Mouse (Mus musculus) embryonic facial prominence, embryonic 14.5 days (tissue): ENCODE measurements at regions not wholly inside any gene's neighbourhood (a gene's known extent, or its start where the extent isn't known, plus 50 kb on each side); places are given as distances from the start of the nearest gene placed in this dataset.

Source experiments
- ATAC-seq: fragments of 200-750 bp; cut with Nextera tagmentation; 2 replicates; pipeline ENCODE4 v1.8.0; 2017; ENCODE audit warnings: low read depth, moderate number of reproducible peaks, moderate TSS enrichment
- DNase-seq: peaks from one replicate; pipeline ENCODE4 v3.0.0-alpha.2; 2015; ENCODE audit warnings: low spot score
- H3K27ac ChIP-seq: fragments of 300-500 bp; sonication (generic); replicated peaks from 2 replicates; pipeline ENCODE4 v1.5.1; 2014; ENCODE audit warnings: low read depth, mild to moderate bottlenecking, low read length, moderate library complexity
- H3K27me3 ChIP-seq: fragments of 300-500 bp; sonication (generic); replicated peaks from 2 replicates; pipeline ENCODE4 v1.6.1; 2014; ENCODE audit warnings: low read length; ENCODE audit not compliant: control insufficient read depth, insufficient read depth
- H3K36me3 ChIP-seq: fragments of 300-500 bp; sonication (generic); 2 replicates; pipeline ENCODE4 v1.6.1; 2014; ENCODE audit warnings: low read length, mixed read lengths; ENCODE audit not compliant: control insufficient read depth, insufficient read depth
- H3K4me1 ChIP-seq: fragments of 300-500 bp; sonication (generic); 2 replicates; pipeline ENCODE4 v1.6.1; 2014; ENCODE audit warnings: antibody characterized with exemption, low read length; ENCODE audit not compliant: control insufficient read depth, insufficient read depth
- H3K4me2 ChIP-seq: fragments of 300-500 bp; sonication (generic); 2 replicates; pipeline ENCODE4 v1.6.1; 2014; ENCODE audit warnings: low read depth, mild to moderate bottlenecking, low read length, moderate library complexity, mixed read lengths
- H3K4me3 ChIP-seq: fragments of 300-500 bp; sonication (generic); 2 replicates; pipeline ENCODE4 v1.5.1; 2014; ENCODE audit warnings: low read depth, mild to moderate bottlenecking, low read length
- H3K9ac ChIP-seq: fragments of 300-500 bp; sonication (generic); 2 replicates; pipeline ENCODE4 v1.6.1; 2014; ENCODE audit warnings: low read depth, mild to moderate bottlenecking, low read length, moderate library complexity, mixed read lengths
- H3K9me3 ChIP-seq: fragments of 300-500 bp; sonication (generic); 2 replicates; pipeline ENCODE4 v1.6.1; 2016; ENCODE audit warnings: low read length; ENCODE audit not compliant: control insufficient read depth
- WGBS: fragments of 180-500 bp; shearing (Covaris S2); extraction: QIAGEN DNeasy Blood & Tissue Kit; methylation state at CpG from one replicate; pipeline ENCODE4 v1.1.7; 2014; 5-methylcytosine and 5-hydroxymethylcytosine counted together

DNA sequence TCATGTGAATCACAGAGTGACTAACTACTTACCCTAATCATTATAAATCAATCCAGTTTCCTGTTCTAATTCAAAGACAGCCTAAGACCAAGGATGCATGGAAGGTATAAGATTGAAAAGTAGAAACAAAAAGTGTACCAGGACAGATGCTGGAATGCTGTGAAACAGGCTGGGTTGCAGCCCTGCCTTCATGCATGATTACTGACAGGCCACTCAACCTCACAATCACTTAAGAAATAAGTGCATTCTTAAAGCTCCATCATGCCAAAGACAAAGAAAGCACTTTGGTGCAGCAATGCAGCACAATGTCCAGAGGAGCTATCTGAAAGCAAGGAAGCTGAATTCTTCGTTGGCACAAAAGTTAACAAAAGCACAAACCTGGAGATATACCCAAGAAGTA is 2810.4 kb downstream of the 9330182O14Rik start:
- H3K27me3 ChIP-seq, result no peaks in the 10 kb centered on the region
- no peak for ATAC-seq

GRCm38 (mm10) chr15:42955167-42955566 is 2821.0 kb downstream of the 9330182O14Rik start:
- peak; percentile 24 for DNase-seq
- ATAC-seq, result no peak
- H3K36me3 ChIP-seq, result no peaks in the 10 kb centered on the region
- H3K9ac ChIP-seq, result no peak overlapping the region
- H3K4me1 ChIP-seq, result no peaks in the 10 kb centered on the region
- H3K27me3 ChIP-seq, result no peaks in the 10 kb centered on the region
- no peak overlapping the region for H3K4me3 ChIP-seq
- 55% methylated on average over 4 of the region's 4 CpGs for WGBS
- H3K9me3 ChIP-seq, result no peaks in the 10 kb centered on the region
- H3K4me2 ChIP-seq, result no peak overlapping the region
- H3K27ac ChIP-seq, result no peak overlapping the region

More for the DNA sequence above, 2810.4 kb downstream of the 9330182O14Rik start:
- no peak overlapping the region for H3K4me3 ChIP-seq
- H3K4me2 ChIP-seq, result no peak overlapping the region
- no peaks in the 10 kb centered on the region for H3K36me3 ChIP-seq
- H3K27ac ChIP-seq, result no peak overlapping the region
- H3K9me3 ChIP-seq, result no peaks in the 10 kb centered on the region
- DNase-seq, result no peak
- no peak overlapping the region for H3K9ac ChIP-seq
- no peaks in the 10 kb centered on the region for H3K4me1 ChIP-seq
- 59% methylated on average over 1 of the region's 1 CpGs for WGBS

DNA sequence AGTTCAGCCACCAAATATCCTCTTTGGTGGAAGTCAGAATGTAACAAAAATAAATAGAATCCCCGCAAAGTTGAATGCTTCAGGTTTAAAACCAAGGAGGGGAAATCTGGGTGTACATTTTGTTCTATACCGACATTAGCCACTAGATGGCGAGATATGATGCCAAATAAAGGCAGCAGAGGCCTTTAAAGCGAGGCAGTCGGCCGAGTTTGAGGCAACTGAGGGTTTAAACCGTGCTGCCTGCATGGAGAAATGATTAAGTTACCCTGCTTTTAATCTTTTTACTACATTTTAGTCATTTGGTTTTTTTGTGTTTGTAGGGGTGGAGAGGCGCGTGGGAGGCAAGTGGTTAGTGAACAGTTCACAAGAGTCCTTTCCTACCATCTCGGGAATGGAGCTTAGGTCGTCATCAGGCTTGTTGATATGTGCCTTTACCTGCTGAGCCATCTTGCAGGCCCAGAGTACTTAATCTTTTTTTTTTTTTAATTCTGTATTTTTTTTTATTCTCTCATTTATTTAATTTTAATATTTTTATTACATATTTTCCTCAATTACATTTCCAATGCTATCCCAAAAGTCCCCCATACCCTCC is 2828.7 kb downstream of the 9330182O14Rik start:
- H3K36me3 ChIP-seq, result no peaks in the 10 kb centered on the region
- ATAC-seq (peak; percentile 75), DNase-seq (peak; percentile 92)
- H3K9me3 ChIP-seq, result no peaks in the 10 kb centered on the region
- no peak overlapping the region for H3K4me3 ChIP-seq
- H3K27ac ChIP-seq, result no peak overlapping the region
- no peak overlapping the region for H3K4me2 ChIP-seq
- H3K4me1 ChIP-seq, result no peaks in the 10 kb centered on the region
- H3K27me3 ChIP-seq, result no peaks in the 10 kb centered on the region
- H3K9ac ChIP-seq, result no peak overlapping the region
- WGBS, result 15% methylated on average over 11 of the region's 11 CpGs

DNA sequence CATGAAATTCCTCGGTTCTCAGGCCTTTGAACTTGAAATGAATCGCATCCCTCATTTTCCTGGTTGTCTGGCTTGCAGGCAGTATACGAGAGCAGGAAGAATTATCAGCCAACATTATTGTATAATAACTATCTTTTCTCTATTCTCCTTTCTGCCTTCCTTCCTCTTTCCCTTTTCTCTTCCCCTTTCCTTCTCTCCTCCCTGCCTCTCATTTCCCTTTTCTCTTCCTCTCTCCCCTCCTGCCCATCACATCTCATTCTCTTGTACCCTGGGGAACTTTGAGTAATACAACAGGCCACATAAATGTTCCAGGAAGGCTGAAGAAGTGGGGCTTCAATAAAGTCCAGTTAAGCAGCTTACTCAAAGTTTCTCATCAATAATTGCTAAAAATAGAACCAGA is 2831.1 kb downstream of the 9330182O14Rik start:
- Histone ChIP-seq H3K9ac (no peak overlapping the region), H3K9me3 (no peaks in the 10 kb centered on the region), H3K4me3 (no peak overlapping the region), H3K4me2 (no peak overlapping the region), H3K27ac (no peak overlapping the region), H3K36me3 (no peaks in the 10 kb centered on the region), H3K4me1 (no peaks in the 10 kb centered on the region), H3K27me3 (no peaks in the 10 kb centered on the region)
- no peak for ATAC-seq
- DNase-seq, result no peak
- 33% methylated on average over 3 of the region's 3 CpGs for WGBS
